Mouse (Mus musculus) spleen, postnatal 0 days (tissue): Measurements from ENCODE around the gene Gm11213. TPM values are rescaled to one million over a fixed set of nuclear protein-coding genes. Genes with fewer than 3 reads are reported as not detected.

Source experiments
- polyA plus RNA-seq: library from polyadenylated mRNA; unstranded; fragments of >200 nt; fragmentation: Nextera tagmentation; extraction: Ambion mirVana; gene quantifications from 2 replicates; pipeline ENCODE4 v1.2.1, GENCODE M21; 2015

The Gm11213 gene
- polyA plus RNA-seq = not detected in 2 replicates

DNA sequence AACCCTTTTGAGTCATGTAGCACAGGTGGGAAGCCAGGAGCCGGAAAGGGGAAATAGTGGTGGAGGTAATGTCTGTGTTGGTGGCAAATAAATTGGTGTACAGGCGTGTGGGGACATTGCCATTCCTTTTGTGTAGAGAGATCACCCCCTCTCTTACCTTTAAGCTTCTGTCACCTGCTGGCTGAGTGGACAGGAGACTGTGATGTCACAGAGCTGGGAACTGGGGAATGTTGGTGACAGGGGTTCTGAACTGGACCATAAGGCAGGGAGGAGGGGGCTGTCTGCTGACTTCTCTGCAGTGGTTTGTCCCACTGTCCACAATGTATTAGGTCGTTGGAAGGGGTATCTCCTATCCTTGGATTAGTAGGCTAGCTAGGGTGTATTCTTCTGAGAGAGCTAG lies at the start of gene Gm11213:
Gene Gm11213 (minus strand): TSS at position 317 of the 400 bp plus-strand sequence.

GRCm38 (mm10) chr4:63622378-63622835 lies 17.3 kb upstream of the Gm11213 start, which contains the start of gene Tex48:
Gene Tex48 (minus strand): TSS chr4:63622428.

DNA sequence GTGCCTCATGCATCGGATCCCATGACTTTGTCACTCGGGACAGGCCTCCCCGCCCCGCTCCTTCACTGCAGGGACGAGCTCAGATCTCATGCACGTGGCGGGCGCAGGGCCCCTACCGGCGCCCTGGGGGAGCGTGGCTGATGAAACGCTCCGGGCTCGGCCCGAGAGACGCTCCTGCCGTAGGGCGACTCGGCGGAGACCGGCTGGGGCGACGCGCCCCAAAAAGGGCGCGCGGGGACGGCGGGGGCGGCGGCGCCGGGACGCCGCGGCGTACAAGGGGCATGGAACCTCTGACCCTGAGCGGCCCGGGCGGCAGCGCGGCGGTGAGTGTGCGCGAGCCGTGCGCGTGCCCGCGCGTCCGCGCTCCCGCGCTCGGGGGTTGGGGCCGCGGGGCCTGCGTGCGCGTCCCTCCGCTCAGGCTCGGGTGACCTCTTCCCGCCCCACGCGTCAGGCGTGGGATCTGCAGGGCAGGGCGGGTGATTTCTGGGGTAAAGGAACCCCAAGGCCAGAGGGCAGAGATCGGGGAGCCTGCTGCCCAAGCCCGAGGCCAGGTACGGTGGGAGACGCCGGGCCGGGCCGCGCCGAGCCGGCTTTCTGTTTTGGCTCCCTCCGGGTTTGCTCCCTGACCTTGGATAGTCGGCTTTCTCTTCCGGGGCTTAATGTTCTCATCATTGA lies 46.5 kb downstream of the Gm11213 start, which contains the start of gene Tmem268:
Gene Tmem268 (plus strand): TSS at position 375 of the 675 bp plus-strand sequence.

Other genes starting within 250 kb of the Gm11213 start
- 0.17 TPM in 1 of 2 replicates, not detected in the other for gene Orm3, start 249.1 kb downstream of the Gm11213 start, polyA plus RNA-seq
- gene Orm2, start 242.8 kb downstream of the Gm11213 start, polyA plus RNA-seq = not detected in 2 replicates
- gene Akna, start 201.9 kb downstream of the Gm11213 start, polyA plus RNA-seq = 15.2 and 17.9 TPM in 2 replicates
- 0.19 and 0.76 TPM in 2 replicates for gene Whrn, start 109.3 kb downstream of the Gm11213 start, polyA plus RNA-seq
- gene Atp6v1g1, start 60.5 kb downstream of the Gm11213 start, polyA plus RNA-seq = 146 and 154 TPM in 2 replicates
- 6.0 and 6.8 TPM in 2 replicates for gene Tmem268, start 46.5 kb downstream of the Gm11213 start, polyA plus RNA-seq
- gene Tex48, start 17.2 kb upstream of the Gm11213 start, polyA plus RNA-seq = not detected in 2 replicates
- not detected in 2 replicates for gene Gm11214, start 58.1 kb upstream of the Gm11213 start, polyA plus RNA-seq
- gene Tnfsf15, start 139.9 kb upstream of the Gm11213 start, polyA plus RNA-seq = not detected in 2 replicates